18 mouse cellular contexts compared by ENCODE assay signal in genomic region chr1:25892970-25893369, GRCm38 (mm10).
DNase-seq lines count a peak whose midpoint lies in the region; ATAC-seq and TF ChIP-seq lines count a peak whose summit lies in the region.
"Had no signal": no experiment of that assay in that cellular context is flagged by ENCODE, and none has a peak within 500 bp of the region (broad histone marks: within the 10 kb centered on the region; RNA-seq: fewer than 3 reads in every experiment).

No protein-coding gene starts in this region.

- no peak overlapping the region for H3K4me3 ChIP-seq in forebrain, embryonic 13.5 days
- H3K4me3 ChIP-seq in hindbrain, embryonic 14.5 days (replicated peaks; ENCODE audit: low read length) = no peak overlapping the region
- no peak overlapping the region for H3K4me3 ChIP-seq in midbrain, postnatal 0 days (ENCODE audit: low read depth, low read length)
- no peak overlapping the region for H3K4me3 ChIP-seq in kidney, embryonic 16.5 days (ENCODE audit: low read length)
- H3K4me3 ChIP-seq: erythroblast, embryonic 14.5 days; intestine, embryonic 15.5 days had no signal

- ATAC-seq in forebrain, embryonic 13.5 days = peak; percentile 76
- ATAC-seq in hindbrain, embryonic 14.5 days (ENCODE audit: low FRiP score) = peak; percentile 72
- ATAC-seq in midbrain, postnatal 0 days (ENCODE audit: low FRiP score) = peak; percentile 62
- no peak for ATAC-seq in kidney, embryonic 16.5 days (ENCODE audit: low FRiP score, low TSS enrichment)
- ATAC-seq: intestine, embryonic 15.5 days had no signal

- no peak overlapping the region for H3K9ac ChIP-seq in forebrain, embryonic 13.5 days
- no peak overlapping the region for H3K9ac ChIP-seq in hindbrain, embryonic 14.5 days
- no peak overlapping the region for H3K9ac ChIP-seq in midbrain, postnatal 0 days (replicated peaks; ENCODE audit: low read length, poor library complexity, severe bottlenecking)
- H3K9ac ChIP-seq in kidney, embryonic 16.5 days (replicated peaks; ENCODE audit: low read length) = no peak overlapping the region
- H3K9ac ChIP-seq: intestine, embryonic 15.5 days had no signal

- H3K4me1 ChIP-seq in forebrain, embryonic 13.5 days = no peaks in the 10 kb centered on the region; the same call in 1 of the 2 replicates
- 0 out of 2 replicates have a peak, but pooled peaks cover 4% of the 10 kb centered on the region for H3K4me1 ChIP-seq in hindbrain, embryonic 14.5 days (replicated peaks; ENCODE audit: control insufficient read depth, insufficient read depth, low read length)
- H3K4me1 ChIP-seq in midbrain, postnatal 0 days (ENCODE audit: insufficient read depth, low read length) = no peaks in the 10 kb centered on the region
- no peaks in the 10 kb centered on the region for H3K4me1 ChIP-seq in kidney, embryonic 16.5 days (ENCODE audit: insufficient read depth, low read length)
- H3K4me1 ChIP-seq: intestine, embryonic 15.5 days had no signal

- TF ChIP-seq CTCF in midbrain, postnatal 0 days (IDR thresholded peaks at IDR 0.05) = no peak

- peak overlapping the region; percentile 72 for H3K27ac ChIP-seq in forebrain, embryonic 13.5 days
- H3K27ac ChIP-seq in hindbrain, embryonic 14.5 days = peak overlapping the region; percentile 32; the same call in 1 of the 2 replicates
- H3K27ac ChIP-seq in midbrain, postnatal 0 days (ENCODE audit: low read depth, low read length) = no peak overlapping the region
- H3K27ac ChIP-seq in kidney, embryonic 16.5 days (ENCODE audit: low read length) = no peak overlapping the region
- H3K27ac ChIP-seq: intestine, embryonic 15.5 days had no signal

- 25% methylated on average over 4 of the region's 4 CpGs for WGBS in forebrain, embryonic 13.5 days
- 49% methylated on average over 4 of the region's 4 CpGs for WGBS in hindbrain, embryonic 14.5 days
- 54% methylated on average over 4 of the region's 4 CpGs for WGBS in midbrain, postnatal 0 days
- WGBS in kidney, embryonic 16.5 days = 80% methylated on average over 4 of the region's 4 CpGs

- H3K4me2 ChIP-seq in forebrain, embryonic 13.5 days = no peak overlapping the region
- H3K4me2 ChIP-seq in hindbrain, embryonic 14.5 days (replicated peaks) = no peak overlapping the region; the same call in 1 of the 2 replicates
- no peak overlapping the region for H3K4me2 ChIP-seq in midbrain, postnatal 0 days (ENCODE audit: low read depth, low read length, poor library complexity, severe bottlenecking)
- H3K4me2 ChIP-seq in kidney, embryonic 16.5 days (replicated peaks; ENCODE audit: low read depth, low read length) = no peak overlapping the region
- H3K4me2 ChIP-seq: intestine, embryonic 15.5 days had no signal

- peak; percentile 51 for DNase-seq in left cerebral cortex, postnatal 4 days
- no peak for DNase-seq in left cerebral cortex, adult 9 months (ENCODE audit: low spot score in 2 of 2)
- DNase-seq in hindbrain, embryonic 14.5 days (ENCODE audit: low spot score) = peak; percentile 49
- peak; percentile 72 for DNase-seq in midbrain, postnatal 0 days (ENCODE audit: low spot score)
- no peak for DNase-seq in heart, postnatal 14 days
- no peak for DNase-seq in heart, postnatal 25 days (ENCODE audit: low spot score)
- DNase-seq: cerebellum, adult 11 months; heart, adult 11 months; kidney, postnatal 14 days; layer of hippocampus, adult 9-11 months; lung, adult 2 months; lung, postnatal 4 days; right cerebral cortex, postnatal 25 days; thymus, adult 18-20 months had no signal

- H3K9me3 ChIP-seq in forebrain, embryonic 13.5 days (replicated peaks) = no peaks in the 10 kb centered on the region
- H3K9me3 ChIP-seq in hindbrain, embryonic 14.5 days (ENCODE audit: control insufficient read depth, low read length) = no peaks in the 10 kb centered on the region
- H3K9me3 ChIP-seq in midbrain, postnatal 0 days (ENCODE audit: low read length) = no peaks in the 10 kb centered on the region
- no peaks in the 10 kb centered on the region for H3K9me3 ChIP-seq in kidney, embryonic 16.5 days (ENCODE audit: low read length)
- H3K9me3 ChIP-seq: intestine, embryonic 15.5 days had no signal

- H3K36me3 ChIP-seq in forebrain, embryonic 13.5 days (ENCODE audit: poor library complexity, severe bottlenecking) = no peaks in the 10 kb centered on the region
- no peaks in the 10 kb centered on the region for H3K36me3 ChIP-seq in hindbrain, embryonic 14.5 days (replicated peaks; ENCODE audit: control insufficient read depth, insufficient read depth)
- no peaks in the 10 kb centered on the region for H3K36me3 ChIP-seq in midbrain, postnatal 0 days (ENCODE audit: insufficient read depth, low read length)
- no peaks in the 10 kb centered on the region for H3K36me3 ChIP-seq in kidney, embryonic 16.5 days (ENCODE audit: insufficient read depth, low read length)
- H3K36me3 ChIP-seq: intestine, embryonic 15.5 days had no signal

- intact Hi-C loops in left cerebral cortex, postnatal 4 days (cut with DNase I) = no loop called here
- intact Hi-C loops in heart, postnatal 14 days (cut with DNase I) = no loop called here
- intact Hi-C loops in heart, postnatal 25 days (cut with DNase I) = no loop called here

- no peaks in the 10 kb centered on the region for H3K27me3 ChIP-seq in forebrain, embryonic 13.5 days
- H3K27me3 ChIP-seq in hindbrain, embryonic 14.5 days (ENCODE audit: control insufficient read depth, insufficient read depth, low read length) = no peaks in the 10 kb centered on the region
- H3K27me3 ChIP-seq in midbrain, postnatal 0 days (ENCODE audit: insufficient read depth, low read length) = no peaks in the 10 kb centered on the region
- no peaks in the 10 kb centered on the region for H3K27me3 ChIP-seq in kidney, embryonic 16.5 days (ENCODE audit: insufficient read depth, low read length)
- H3K27me3 ChIP-seq: intestine, embryonic 15.5 days had no signal

Comparison
In these comparisons a context has a peak if more than half of its experiments do, and no peak if none do; other contexts are left out.
1. DNase-seq: peak in left cerebral cortex, postnatal 4 days (single experiment), hindbrain, embryonic 14.5 days (single experiment) and midbrain, postnatal 0 days (single experiment); none in left cerebral cortex, adult 9 months (0 of 2), heart, postnatal 14 days (0 of 2) and heart, postnatal 25 days (single experiment).
2. H3K27ac ChIP-seq: peak in forebrain, embryonic 13.5 days (single experiment) and hindbrain, embryonic 14.5 days (single experiment); none in midbrain, postnatal 0 days (single experiment) and kidney, embryonic 16.5 days (single experiment).